Mouse (Mus musculus): ENCODE measurements around the gene Ccdc18. TPM values are rescaled to one million over a fixed set of nuclear protein-coding genes. Genes with fewer than 3 reads are reported as not detected.
A peak's percentile ranks its signal among the peaks of the same experiment; 100 is the strongest.
"Not testable (repeated sequence)": the region's sequence is repeated elsewhere in the genome, so short reads cannot be mapped to it uniquely, and the experiment has no call there.

Ccdc18 gene
- 14.3 and 15.8 TPM in 2 replicates for polyA plus RNA-seq (2016; fragmentation: Nextera tagmentation; extraction: Ambion mirVana)

DNA sequence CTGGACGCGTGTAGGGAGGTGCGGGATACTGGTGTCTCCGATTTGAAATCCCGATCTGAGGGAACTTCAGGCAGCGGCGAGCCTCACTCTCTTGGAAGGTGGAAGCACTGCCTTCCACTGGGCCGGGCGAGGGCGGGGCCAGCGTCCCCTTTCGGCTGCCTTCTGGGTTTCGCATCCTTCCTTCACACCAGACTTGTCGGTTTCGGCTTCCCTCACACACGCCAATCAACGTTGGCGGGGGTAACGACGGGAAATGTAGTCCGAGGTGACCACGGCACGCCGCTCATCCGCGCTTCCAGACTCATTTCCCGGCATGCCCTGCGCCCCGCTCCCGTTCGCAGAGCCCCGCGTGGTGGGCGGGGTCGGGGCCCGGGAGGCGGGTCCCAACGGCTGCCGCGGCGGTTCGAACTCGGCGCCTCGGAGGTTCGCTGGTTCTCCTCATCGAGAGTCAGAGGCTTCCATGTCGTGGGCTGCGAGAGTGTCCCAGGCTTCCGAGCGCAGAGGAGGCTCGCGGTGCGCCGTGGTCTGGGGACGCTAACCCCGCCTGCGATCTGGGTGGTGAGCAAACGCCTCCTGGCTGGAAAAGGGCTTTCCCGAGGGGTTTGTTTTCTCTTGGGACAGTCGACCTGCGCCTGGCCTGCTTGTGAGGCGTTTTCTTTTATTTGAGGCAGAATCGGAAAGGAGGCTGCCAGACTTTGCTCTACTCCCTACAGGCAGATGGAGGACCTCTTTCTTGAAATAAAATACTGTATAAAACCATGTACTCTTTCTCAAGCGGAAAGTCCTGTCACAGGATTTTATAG lies at the start of gene Ccdc18, which contains the start of gene Tmed5:
Gene Ccdc18 (plus strand): TSS at position 435 of the 803 bp plus-strand sequence.
Gene Tmed5 (minus strand): TSS at position 180 of the 803 bp plus-strand sequence.
- Histone ChIP-seq H3K36me3 (replicated peaks) (peaks cover 20% of the 10 kb centered on the region), H3K4me3 (peak within 1 kb of the TSS; percentile 82), H3K27ac (peak within 1 kb of the TSS; percentile 90), H3K9me3 (no peaks in the 10 kb centered on the region), H3K27me3 (ENCODE audit: poor library complexity, severe bottlenecking) (no peaks in the 10 kb centered on the region), H3K4me1 (peaks cover 17% of the 10 kb centered on the region)
- peak; percentile 97 for DNase-seq (ENCODE audit: extremely low spot score, low spot score)
- under 1% methylated on average over 65 of the region's 65 CpGs for WGBS

DNA sequence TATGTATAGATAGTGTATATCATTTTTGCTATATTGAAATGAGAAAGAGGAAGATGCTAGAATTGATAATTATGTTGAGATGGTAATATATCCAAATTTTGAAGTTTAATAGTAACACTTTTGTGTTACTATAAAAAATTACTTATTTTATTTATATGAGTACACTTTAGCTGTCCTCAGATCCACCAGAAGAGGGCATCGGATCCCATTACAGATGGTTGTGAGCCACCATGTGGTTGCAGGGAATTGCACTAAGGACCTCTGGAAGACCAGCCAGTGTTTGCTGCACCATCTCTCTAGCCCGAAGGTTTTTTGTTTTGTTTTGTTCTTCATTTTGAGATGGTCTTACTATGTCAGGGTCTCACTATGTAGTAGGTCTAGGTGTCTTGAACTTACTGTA lies 47.2 kb upstream of the Ccdc18 start:
- no peak overlapping the region for H3K27ac ChIP-seq
- H3K36me3 ChIP-seq (replicated peaks): peaks cover 96% of the 10 kb centered on the region
- H3K4me1 ChIP-seq: no peaks in the 10 kb centered on the region
- H3K4me3 ChIP-seq: no peak overlapping the region
- no peaks in the 10 kb centered on the region for H3K27me3 ChIP-seq (ENCODE audit: poor library complexity, severe bottlenecking)
- no peaks in the 10 kb centered on the region for H3K9me3 ChIP-seq
- no peak for DNase-seq (ENCODE audit: extremely low spot score, low spot score)
- WGBS: 95% methylated on average over 2 of the region's 2 CpGs

DNA sequence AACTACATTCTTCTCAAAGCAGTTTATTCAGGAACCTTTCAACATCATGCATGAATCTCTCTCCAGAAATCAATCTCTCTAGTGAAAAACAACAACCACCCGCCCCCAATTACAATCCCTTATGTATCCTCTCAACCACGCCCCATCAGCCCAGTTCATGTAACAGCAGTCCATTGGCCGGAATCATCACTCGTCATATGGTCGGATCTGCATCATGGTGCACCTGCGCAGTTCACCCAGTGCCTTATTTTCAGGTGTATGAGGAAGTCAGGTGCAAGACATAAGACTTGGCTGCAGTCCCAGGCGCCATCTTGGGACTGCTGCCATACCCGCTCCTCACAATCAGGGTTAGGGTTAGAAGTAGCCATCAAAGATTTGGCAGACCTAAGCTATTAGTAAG lies 39.9 kb upstream of the Ccdc18 start:
- not testable (repeated sequence) for H3K9me3 ChIP-seq; H3K4me1 ChIP-seq; H3K4me3 ChIP-seq; H3K27me3 ChIP-seq (ENCODE audit: poor library complexity, severe bottlenecking); DNase-seq (ENCODE audit: extremely low spot score, low spot score); H3K27ac ChIP-seq
- 95% methylated on average over 8 of the region's 8 CpGs for WGBS
- peaks cover 97% of the 10 kb centered on the region for H3K36me3 ChIP-seq (replicated peaks)

- WGBS: 89% methylated on average over 3 of the region's 3 CpGs
- peaks cover 95% of the 10 kb centered on the region for H3K36me3 ChIP-seq (replicated peaks)
- no peak overlapping the region for H3K27ac ChIP-seq
These were observed 35.0 kb upstream of the Ccdc18 start for GRCm38 (mm10) chr5:108097676-108098075.

DNA sequence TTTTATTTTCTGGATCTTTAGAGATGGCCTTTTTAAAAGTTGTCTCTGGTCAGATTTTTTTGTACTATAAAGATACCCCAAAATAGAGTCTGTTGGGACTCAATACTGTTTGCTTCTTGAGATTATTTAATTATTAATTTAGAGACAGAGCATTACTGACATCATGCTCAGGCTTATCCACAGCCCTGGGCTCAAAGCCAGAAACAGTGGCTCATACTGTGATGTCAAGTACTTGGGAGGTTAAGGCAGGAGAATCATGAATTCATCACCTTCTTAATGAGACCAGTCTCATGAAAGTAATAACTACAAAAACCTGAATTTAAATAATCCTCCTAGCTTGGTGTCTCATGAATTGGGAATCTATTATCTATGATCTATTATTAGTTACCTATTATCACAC lies 32.5 kb upstream of the Ccdc18 start:
- Histone ChIP-seq H3K4me3 (no peak overlapping the region), H3K9me3 (no peaks in the 10 kb centered on the region), H3K27me3 (ENCODE audit: poor library complexity, severe bottlenecking) (no peaks in the 10 kb centered on the region), H3K27ac (no peak overlapping the region), H3K4me1 (no peaks in the 10 kb centered on the region), H3K36me3 (replicated peaks) (peaks cover 98% of the 10 kb centered on the region)
- no peak for DNase-seq (ENCODE audit: extremely low spot score, low spot score)

More at GRCm38 (mm10) chr5:108097676-108098075, 35.0 kb upstream of the Ccdc18 start:
- Histone ChIP-seq H3K4me1 (no peaks in the 10 kb centered on the region), H3K9me3 (no peaks in the 10 kb centered on the region), H3K4me3 (no peak overlapping the region), H3K27me3 (ENCODE audit: poor library complexity, severe bottlenecking) (no peaks in the 10 kb centered on the region)
- no peak for DNase-seq (ENCODE audit: extremely low spot score, low spot score)

GRCm38 (mm10) chr5:108104306-108104705 lies 28.4 kb upstream of the Ccdc18 start:
- 93% methylated on average over 5 of the region's 5 CpGs for WGBS
- H3K36me3 ChIP-seq (replicated peaks): peaks cover 97% of the 10 kb centered on the region
- H3K4me1 ChIP-seq: no peaks in the 10 kb centered on the region
- H3K9me3 ChIP-seq: no peaks in the 10 kb centered on the region
- H3K4me3 ChIP-seq: no peak overlapping the region
- no peak for DNase-seq (ENCODE audit: extremely low spot score, low spot score)
- H3K27ac ChIP-seq: no peak overlapping the region
- no peaks in the 10 kb centered on the region for H3K27me3 ChIP-seq (ENCODE audit: poor library complexity, severe bottlenecking)

GRCm38 (mm10) chr5:108109346-108109745 lies 23.3 kb upstream of the Ccdc18 start:
- no peak overlapping the region for H3K27ac ChIP-seq
- H3K4me3 ChIP-seq: no peak overlapping the region
- no peaks in the 10 kb centered on the region for H3K4me1 ChIP-seq
- WGBS: 96% methylated on average over 7 of the region's 7 CpGs
- H3K36me3 ChIP-seq (replicated peaks): peaks cover 60% of the 10 kb centered on the region
- H3K9me3 ChIP-seq: no peaks in the 10 kb centered on the region
- no peaks in the 10 kb centered on the region for H3K27me3 ChIP-seq (ENCODE audit: poor library complexity, severe bottlenecking)
- no peak for DNase-seq (ENCODE audit: extremely low spot score, low spot score)

GRCm38 (mm10) chr5:108117693-108118092 lies 15.0 kb upstream of the Ccdc18 start:
- DNase-seq (ENCODE audit: extremely low spot score, low spot score): no peak
- H3K4me3 ChIP-seq: no peak overlapping the region
- 95% methylated on average over 4 of the region's 4 CpGs for WGBS

GRCm38 (mm10) chr5:108120221-108120900 lies 12.3 kb upstream of the Ccdc18 start:
- Histone ChIP-seq H3K27me3 (ENCODE audit: poor library complexity, severe bottlenecking) (no peaks in the 10 kb centered on the region), H3K4me1 (no peaks in the 10 kb centered on the region), H3K27ac (no peak overlapping the region), H3K4me3 (no peak overlapping the region), H3K36me3 (replicated peaks) (peaks cover 23% of the 10 kb centered on the region), H3K9me3 (no peaks in the 10 kb centered on the region)
- 84% methylated on average over 9 of the region's 9 CpGs for WGBS
- no peak for DNase-seq (ENCODE audit: extremely low spot score, low spot score)

More at GRCm38 (mm10) chr5:108117693-108118092, 15.0 kb upstream of the Ccdc18 start:
- Histone ChIP-seq H3K27me3 (ENCODE audit: poor library complexity, severe bottlenecking) (no peaks in the 10 kb centered on the region), H3K4me1 (no peaks in the 10 kb centered on the region), H3K27ac (no peak overlapping the region), H3K36me3 (replicated peaks) (peaks cover 17% of the 10 kb centered on the region), H3K9me3 (no peaks in the 10 kb centered on the region)

DNA sequence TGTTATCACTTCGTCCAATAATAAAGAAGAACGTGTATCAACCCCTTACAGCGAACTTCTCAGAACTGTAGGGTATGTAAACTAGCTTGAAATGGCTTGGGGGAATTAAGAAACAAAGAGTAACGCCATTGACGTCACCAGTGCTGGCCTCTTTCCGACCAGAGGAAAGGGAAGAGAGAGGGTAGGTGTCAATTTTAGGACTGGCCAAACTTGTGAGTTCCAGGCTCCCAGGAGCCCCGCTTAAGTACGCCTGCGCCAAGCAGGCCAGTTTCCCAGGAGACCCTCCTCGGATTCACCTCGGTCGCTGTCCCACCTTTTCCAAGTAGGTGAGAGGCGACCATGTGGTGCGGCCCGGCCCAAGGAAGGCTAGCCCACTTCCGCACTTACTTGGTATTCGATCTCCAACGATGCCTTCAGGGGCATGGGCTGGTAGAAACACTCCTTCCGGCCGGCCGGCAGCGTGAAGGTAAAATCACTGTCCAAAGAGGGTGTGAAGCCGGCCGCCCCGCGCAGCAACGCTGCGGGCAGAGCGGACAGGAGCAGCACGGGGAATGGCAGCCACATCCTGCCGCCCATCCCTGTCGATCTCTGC lies 730 bp upstream of the Ccdc18 start:
- Histone ChIP-seq H3K9me3 (no peaks in the 10 kb centered on the region), H3K4me1 (peaks cover 17% of the 10 kb centered on the region), H3K36me3 (replicated peaks) (peaks cover 22% of the 10 kb centered on the region), H3K4me3 (peak overlapping the region; percentile 82), H3K27ac (peak overlapping the region; percentile 90), H3K27me3 (ENCODE audit: poor library complexity, severe bottlenecking) (no peaks in the 10 kb centered on the region)
- under 1% methylated on average over 32 of the region's 32 CpGs for WGBS
- DNase-seq (ENCODE audit: extremely low spot score, low spot score): no peak

GRCm38 (mm10) chr5:108152592-108152991 lies 19.9 kb downstream of the Ccdc18 start:
- Histone ChIP-seq H3K27me3 (ENCODE audit: poor library complexity, severe bottlenecking) (no peaks in the 10 kb centered on the region), H3K4me1 (no peaks in the 10 kb centered on the region), H3K9me3 (no peaks in the 10 kb centered on the region), H3K36me3 (replicated peaks) (peaks cover 28% of the 10 kb centered on the region), H3K4me3 (no peak overlapping the region), H3K27ac (no peak overlapping the region)
- DNase-seq (ENCODE audit: extremely low spot score, low spot score): no peak
- 88% methylated on average over 1 of the region's 1 CpGs for WGBS

DNA sequence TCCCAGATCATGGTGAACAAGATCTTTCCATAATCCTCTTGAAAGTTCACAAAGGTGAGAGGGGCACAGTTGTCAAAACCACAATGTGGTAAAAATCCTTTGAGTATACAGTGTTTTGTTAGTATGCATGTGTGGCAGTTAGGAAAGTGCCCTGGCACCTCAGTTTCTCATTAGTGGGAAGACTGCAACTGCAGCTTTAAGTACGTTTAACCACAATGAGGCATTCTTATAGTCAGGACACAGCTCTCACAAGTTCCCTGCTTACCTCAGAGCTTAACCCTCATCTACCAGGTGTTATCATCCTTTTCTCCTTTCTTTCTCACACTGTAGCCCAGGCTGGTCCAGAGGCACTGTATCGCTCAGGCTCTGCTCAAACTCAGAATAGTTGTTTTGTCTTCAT lies 28.1 kb downstream of the Ccdc18 start:
- Histone ChIP-seq H3K36me3 (replicated peaks) (peaks cover 10% of the 10 kb centered on the region), H3K4me1 (no peaks in the 10 kb centered on the region), H3K4me3 (no peak overlapping the region), H3K27ac (no peak overlapping the region), H3K9me3 (no peaks in the 10 kb centered on the region), H3K27me3 (ENCODE audit: poor library complexity, severe bottlenecking) (no peaks in the 10 kb centered on the region)
- DNase-seq (ENCODE audit: extremely low spot score, low spot score): no peak
- WGBS: 91% methylated on average over 2 of the region's 2 CpGs

DNA sequence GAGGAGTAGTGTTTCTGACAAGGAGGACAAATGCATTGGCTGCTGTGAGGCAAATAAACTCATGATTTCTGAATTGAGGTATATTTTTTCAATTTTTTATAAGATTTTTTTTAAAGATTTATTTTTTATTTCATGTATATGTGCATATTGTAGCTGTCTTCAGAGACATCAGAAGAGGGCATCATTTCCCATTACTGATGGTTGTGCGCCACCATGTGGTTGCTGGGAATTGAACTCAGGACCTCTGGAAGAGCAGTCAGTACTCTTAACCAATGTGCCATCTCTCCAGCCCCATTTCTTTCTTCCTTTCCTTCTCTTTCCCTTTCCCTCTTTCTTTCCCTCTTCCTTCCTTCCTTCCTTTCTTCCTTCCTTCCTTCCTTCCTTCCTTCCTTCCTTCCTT lies 31.0 kb downstream of the Ccdc18 start:
- WGBS: 8% methylated on average over 1 of the region's 1 CpGs
- H3K4me1 ChIP-seq: no peaks in the 10 kb centered on the region
- DNase-seq (ENCODE audit: extremely low spot score, low spot score): no peak
- no peaks in the 10 kb centered on the region for H3K27me3 ChIP-seq (ENCODE audit: poor library complexity, severe bottlenecking)
- H3K4me3 ChIP-seq: no peak overlapping the region
- no peak overlapping the region for H3K27ac ChIP-seq
- H3K9me3 ChIP-seq: no peaks in the 10 kb centered on the region
- H3K36me3 ChIP-seq (replicated peaks): no peaks in the 10 kb centered on the region
